In genomic region chr9:70848135-70848770, GRCm38 (mm10) we compare ENCODE assay signal across 7 mouse cellular contexts.
DNase-seq lines count a peak whose midpoint lies in the region; ATAC-seq and TF ChIP-seq lines count a peak whose summit lies in the region.

No protein-coding gene starts in this region.

- H3K9ac ChIP-seq in neural tube, embryonic 13.5 days, result no peak overlapping the region
- H3K9ac ChIP-seq in liver, postnatal 0 days (replicated peaks), result peak overlapping the region; percentile 71

- H3K36me3 ChIP-seq in neural tube, embryonic 13.5 days, result no peaks in the 10 kb centered on the region
- H3K36me3 ChIP-seq in liver, postnatal 0 days (replicated peaks; ENCODE audit: insufficient read depth, low read length), result no peaks in the 10 kb centered on the region

- no peaks in the 10 kb centered on the region for H3K27me3 ChIP-seq in neural tube, embryonic 13.5 days
- H3K27me3 ChIP-seq in liver, postnatal 0 days (ENCODE audit: insufficient read depth, low read length), result no peaks in the 10 kb centered on the region

- H3K9me3 ChIP-seq in neural tube, embryonic 13.5 days, result no peaks in the 10 kb centered on the region
- no peaks in the 10 kb centered on the region for H3K9me3 ChIP-seq in liver, postnatal 0 days (ENCODE audit: low read length)

- 63% methylated on average over 10 of the region's 10 CpGs for WGBS in neural tube, embryonic 13.5 days
- 18% methylated on average over 10 of the region's 10 CpGs for WGBS in liver, postnatal 0 days (ENCODE audit: insufficient replicate concordance)

- TF ChIP-seq CTCF in liver, postnatal 0 days (IDR thresholded peaks at IDR 0.05; ENCODE audit: low read depth), result no peak

- no peak for ATAC-seq in neural tube, embryonic 13.5 days (ENCODE audit: low read depth)
- peak; percentile 55 for ATAC-seq in liver, postnatal 0 days

- no peak for DNase-seq in neural tube, embryonic 10.5 days (ENCODE audit: extremely low spot score, low spot score)
- peak; percentile 17 for DNase-seq in fibroblast of lung, adult 2 months (ENCODE audit: low read depth)
- DNase-seq in heart, postnatal 4 days, result peak; percentile 41
- peak; percentile 35 for DNase-seq in liver, postnatal 0 days
- no peak for DNase-seq in embryo, embryonic 9.5 days (ENCODE audit: extremely low spot score)
- no peak for DNase-seq in gastrocnemius, postnatal 10 days

- H3K27ac ChIP-seq in neural tube, embryonic 13.5 days (replicated peaks), result peak overlapping the region; percentile 23; the same call in 1 of the 2 replicates
- peak overlapping the region; percentile 91 for H3K27ac ChIP-seq in liver, postnatal 0 days (ENCODE audit: low read depth)

- no peak overlapping the region for H3K4me2 ChIP-seq in neural tube, embryonic 13.5 days
- H3K4me2 ChIP-seq in liver, postnatal 0 days (ENCODE audit: low read depth, low read length), result peak overlapping the region; percentile 76

- H3K4me1 ChIP-seq in neural tube, embryonic 13.5 days (replicated peaks), result peaks cover 17% of the 10 kb centered on the region; the same call in 1 of the 2 replicates
- peaks cover 25% of the 10 kb centered on the region for H3K4me1 ChIP-seq in liver, postnatal 0 days (ENCODE audit: insufficient read depth)

- TF ChIP-seq EP300 in liver, postnatal 0 days (IDR thresholded peaks at IDR 0.05; ENCODE audit: low read depth), result no peak

- no peak overlapping the region for H3K4me3 ChIP-seq in neural tube, embryonic 13.5 days
- H3K4me3 ChIP-seq in liver, postnatal 0 days (ENCODE audit: low read depth, low read length), result peak overlapping the region; percentile 38

Comparison
In these comparisons a context has a peak if more than half of its experiments do, and no peak if none do; other contexts are left out.
1. DNase-seq: peak in fibroblast of lung, adult 2 months (single experiment), heart, postnatal 4 days (single experiment) and liver, postnatal 0 days (single experiment); none in neural tube, embryonic 10.5 days (single experiment), embryo, embryonic 9.5 days (single experiment) and gastrocnemius, postnatal 10 days (single experiment).